Mouse (Mus musculus): ENCODE measurements at regions not wholly inside any gene's neighbourhood (a gene's known extent, or its start where the extent isn't known, plus 50 kb on each side); places are given as distances from the start of the nearest gene placed in this dataset.

DNA sequence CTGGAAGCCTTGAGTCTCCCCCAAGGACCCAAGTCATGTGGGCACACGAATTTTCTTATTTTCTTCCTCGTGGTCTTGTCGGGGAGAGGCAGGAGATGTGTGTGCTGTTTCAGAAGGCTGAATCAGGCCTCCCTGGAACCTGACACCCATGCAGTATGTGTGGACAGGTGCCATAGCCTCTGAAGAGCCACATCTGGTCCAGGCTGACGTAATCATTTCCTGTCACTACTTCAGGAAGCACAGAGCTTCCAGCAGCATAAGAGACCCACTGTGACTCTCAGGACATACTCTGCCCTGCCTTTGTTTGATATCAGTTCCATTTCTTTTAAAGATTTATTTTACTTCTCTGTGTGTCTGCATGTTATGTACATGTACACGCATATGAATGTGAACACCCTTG, 193.1 kb downstream of the Bcl2l11 start:
- H3K9me3 ChIP-seq (replicated peaks; ENCODE audit: control insufficient read depth, low read length), result no peaks in the 10 kb centered on the region
- no peak overlapping the region for H3K27ac ChIP-seq (ENCODE audit: low read length)
- no peak overlapping the region for H3K4me2 ChIP-seq (ENCODE audit: low read depth, low read length)
- no peaks in the 10 kb centered on the region for H3K4me1 ChIP-seq (ENCODE audit: control insufficient read depth, low read depth, low read length)
- H3K9ac ChIP-seq (ENCODE audit: low read depth, low read length), result no peak overlapping the region
- no peak for ATAC-seq (ENCODE audit: low read depth)
- H3K36me3 ChIP-seq (ENCODE audit: control insufficient read depth, insufficient read depth), result no peaks in the 10 kb centered on the region
- no peak overlapping the region for H3K4me3 ChIP-seq (ENCODE audit: low read depth, low read length)
- WGBS (ENCODE audit: insufficient replicate concordance), result 31% methylated on average over 5 of the region's 5 CpGs
- no peaks in the 10 kb centered on the region for H3K27me3 ChIP-seq (ENCODE audit: control insufficient read depth, insufficient read depth, low read depth, low read length)

DNA sequence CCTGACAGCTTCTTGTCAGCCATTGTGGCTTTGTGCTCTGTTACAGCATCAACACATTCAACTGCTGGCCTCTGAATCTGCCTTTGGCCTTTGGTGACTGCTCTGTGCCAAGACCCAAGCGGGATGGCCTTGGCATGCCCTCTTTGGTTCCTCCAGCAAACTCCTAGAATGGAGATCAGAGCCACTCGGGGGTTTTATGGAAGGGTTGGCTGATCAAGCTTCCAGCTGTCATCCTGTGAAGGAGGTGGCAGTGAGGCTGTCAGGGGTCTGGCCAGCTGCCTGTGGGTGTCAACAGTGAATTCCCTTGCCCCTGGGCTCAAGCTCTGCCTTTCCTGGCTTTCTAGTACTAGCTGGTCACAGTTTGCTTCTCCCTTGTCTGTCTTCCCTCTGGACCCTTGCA, 195.6 kb downstream of the Bcl2l11 start:
- H3K4me1 ChIP-seq (ENCODE audit: control insufficient read depth, low read depth, low read length), result no peaks in the 10 kb centered on the region
- 59% methylated on average over 2 of the region's 2 CpGs for WGBS (ENCODE audit: insufficient replicate concordance)
- no peaks in the 10 kb centered on the region for H3K27me3 ChIP-seq (ENCODE audit: control insufficient read depth, insufficient read depth, low read depth, low read length)
- H3K4me3 ChIP-seq (ENCODE audit: low read depth, low read length), result no peak overlapping the region
- H3K9ac ChIP-seq (ENCODE audit: low read depth, low read length), result no peak overlapping the region
- H3K4me2 ChIP-seq (ENCODE audit: low read depth, low read length), result no peak overlapping the region
- H3K9me3 ChIP-seq (replicated peaks; ENCODE audit: control insufficient read depth, low read length), result no peaks in the 10 kb centered on the region
- H3K27ac ChIP-seq (ENCODE audit: low read length), result no peak overlapping the region
- ATAC-seq (ENCODE audit: low read depth), result no peak
- H3K36me3 ChIP-seq (ENCODE audit: control insufficient read depth, insufficient read depth), result no peaks in the 10 kb centered on the region

DNA sequence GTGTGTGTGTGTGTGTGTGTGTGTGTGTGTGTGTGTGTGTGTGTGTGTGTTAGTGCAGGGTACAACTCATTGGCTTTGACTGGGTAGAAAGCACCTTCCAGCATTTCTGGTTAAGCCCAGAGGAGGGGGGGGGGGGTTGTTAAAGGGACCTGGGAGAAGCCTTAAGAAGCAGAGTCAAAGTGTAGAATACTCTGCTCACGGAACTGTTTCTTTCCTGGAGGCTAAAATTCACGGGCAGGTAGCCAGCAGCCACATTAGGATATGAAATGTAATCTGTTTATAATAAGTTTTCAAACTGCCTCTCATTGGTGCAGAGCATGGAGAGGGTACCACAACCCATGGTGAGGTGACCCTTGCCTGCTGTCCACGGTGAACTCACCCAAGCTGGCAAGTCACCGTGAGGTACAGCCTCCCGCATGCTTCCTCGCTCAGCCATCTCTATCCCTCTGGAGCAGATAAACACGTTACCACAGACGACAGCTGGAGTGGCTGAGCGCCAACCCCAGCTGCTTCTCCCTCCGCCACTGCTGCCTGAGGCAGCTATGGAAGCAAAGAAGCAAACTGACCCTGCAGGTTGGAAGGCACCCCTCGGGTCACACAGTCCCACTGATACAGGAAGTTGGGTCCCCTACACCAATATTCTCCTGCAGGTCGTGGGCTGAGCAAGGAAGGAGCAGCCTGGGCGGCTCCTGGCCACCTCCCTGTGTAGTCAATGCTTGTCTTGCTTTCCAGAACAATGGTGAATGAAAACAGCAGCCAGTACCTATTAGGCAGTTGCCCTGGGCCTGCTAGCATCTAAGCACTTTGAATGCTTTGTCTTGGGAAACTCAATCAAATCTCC, 198.6 kb downstream of the Bcl2l11 start:
- Histone ChIP-seq H3K4me1 (ENCODE audit: control insufficient read depth, low read depth, low read length) (no peaks in the 10 kb centered on the region), H3K27ac (ENCODE audit: low read length) (no peak overlapping the region), H3K4me2 (ENCODE audit: low read depth, low read length) (no peak overlapping the region), H3K4me3 (ENCODE audit: low read depth, low read length) (no peak overlapping the region), H3K36me3 (ENCODE audit: control insufficient read depth, insufficient read depth) (no peaks in the 10 kb centered on the region), H3K9ac (ENCODE audit: low read depth, low read length) (no peak overlapping the region), H3K9me3 (replicated peaks; ENCODE audit: control insufficient read depth, low read length) (no peaks in the 10 kb centered on the region), H3K27me3 (ENCODE audit: control insufficient read depth, insufficient read depth, low read depth, low read length) (no peaks in the 10 kb centered on the region)
- WGBS (ENCODE audit: insufficient replicate concordance), result 34% methylated on average over 13 of the region's 13 CpGs
- ATAC-seq (ENCODE audit: low read depth), result no peak

DNA sequence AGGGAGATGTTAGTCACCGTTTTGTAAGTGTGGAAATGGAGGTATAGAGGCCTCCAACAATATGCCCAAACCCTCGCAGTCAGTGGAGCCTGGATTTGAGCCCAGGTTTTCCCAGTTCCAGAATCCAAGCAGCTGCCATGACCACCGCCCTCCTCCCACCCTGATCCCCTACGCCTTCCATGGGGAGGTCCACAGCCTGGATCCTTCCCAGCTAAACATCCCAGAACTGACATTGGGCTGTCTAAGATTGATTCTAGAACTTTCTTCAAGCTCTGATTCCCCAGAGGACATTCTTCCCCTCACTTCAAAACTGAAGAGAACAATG, 199.2 kb downstream of the Bcl2l11 start:
- Histone ChIP-seq H3K4me1 (ENCODE audit: control insufficient read depth, low read depth, low read length) (no peaks in the 10 kb centered on the region), H3K27me3 (ENCODE audit: control insufficient read depth, insufficient read depth, low read depth, low read length) (no peaks in the 10 kb centered on the region), H3K4me2 (ENCODE audit: low read depth, low read length) (no peak overlapping the region), H3K4me3 (ENCODE audit: low read depth, low read length) (no peak overlapping the region), H3K9me3 (replicated peaks; ENCODE audit: control insufficient read depth, low read length) (no peaks in the 10 kb centered on the region), H3K27ac (ENCODE audit: low read length) (no peak overlapping the region), H3K36me3 (ENCODE audit: control insufficient read depth, insufficient read depth) (no peaks in the 10 kb centered on the region), H3K9ac (ENCODE audit: low read depth, low read length) (no peak overlapping the region)
- WGBS (ENCODE audit: insufficient replicate concordance), result 70% methylated on average over 4 of the region's 4 CpGs
- ATAC-seq (ENCODE audit: low read depth), result no peak

DNA sequence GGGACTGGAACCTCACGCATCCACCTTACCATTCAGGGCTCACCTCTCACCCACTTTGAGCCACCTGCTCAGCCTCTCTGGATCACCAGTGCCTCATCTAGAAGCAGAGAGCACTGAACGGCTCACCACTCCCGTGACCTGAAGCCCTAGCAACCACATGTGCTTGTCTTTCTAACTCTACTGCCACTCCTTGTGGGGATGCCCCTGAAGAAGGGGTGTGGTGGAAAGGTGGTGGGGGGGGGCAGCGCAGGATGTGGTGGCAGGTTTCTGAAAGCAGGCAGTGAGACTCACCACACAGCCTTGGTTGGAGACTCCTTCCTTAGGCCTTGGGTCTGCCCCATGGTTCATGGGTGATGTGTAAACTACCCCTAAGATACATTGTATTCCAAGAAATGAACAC, 199.6 kb downstream of the Bcl2l11 start:
- Histone ChIP-seq H3K36me3 (ENCODE audit: control insufficient read depth, insufficient read depth) (no peaks in the 10 kb centered on the region), H3K9me3 (replicated peaks; ENCODE audit: control insufficient read depth, low read length) (no peaks in the 10 kb centered on the region), H3K4me3 (ENCODE audit: low read depth, low read length) (no peak overlapping the region), H3K4me1 (ENCODE audit: control insufficient read depth, low read depth, low read length) (no peaks in the 10 kb centered on the region), H3K9ac (ENCODE audit: low read depth, low read length) (no peak overlapping the region), H3K27ac (ENCODE audit: low read length) (no peak overlapping the region), H3K4me2 (ENCODE audit: low read depth, low read length) (no peak overlapping the region), H3K27me3 (ENCODE audit: control insufficient read depth, insufficient read depth, low read depth, low read length) (no peaks in the 10 kb centered on the region)
- no peak for ATAC-seq (ENCODE audit: low read depth)
- WGBS (ENCODE audit: insufficient replicate concordance), result 69% methylated on average over 4 of the region's 4 CpGs

DNA sequence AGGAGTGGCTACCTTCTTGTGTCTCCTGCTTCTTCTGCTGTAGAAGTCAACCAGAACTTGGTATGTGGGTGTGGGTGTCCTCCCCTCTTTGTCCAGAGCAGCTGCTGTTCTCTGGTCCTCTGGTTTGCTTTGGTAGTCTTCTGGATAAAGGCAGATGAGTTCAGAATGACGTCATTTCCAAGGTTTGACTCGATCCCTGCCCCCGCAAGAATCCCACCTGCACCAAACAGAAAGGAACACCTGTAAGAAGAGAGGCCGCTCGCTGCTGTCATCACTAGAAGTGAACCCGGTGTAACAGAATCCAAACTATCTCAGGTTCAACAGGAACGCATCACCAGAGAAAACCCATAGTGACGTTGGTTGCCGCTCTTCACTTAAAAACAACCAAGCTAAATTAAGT, 205.0 kb downstream of the Bcl2l11 start:
- Histone ChIP-seq H3K4me3 (ENCODE audit: low read depth, low read length) (no peak overlapping the region), H3K9ac (ENCODE audit: low read depth, low read length) (no peak overlapping the region), H3K4me2 (ENCODE audit: low read depth, low read length) (no peak overlapping the region), H3K36me3 (ENCODE audit: control insufficient read depth, insufficient read depth) (no peaks in the 10 kb centered on the region), H3K4me1 (ENCODE audit: control insufficient read depth, low read depth, low read length) (no peaks in the 10 kb centered on the region; the same call in 1 of the 2 replicates), H3K27ac (ENCODE audit: low read length) (no peak overlapping the region), H3K9me3 (replicated peaks; ENCODE audit: control insufficient read depth, low read length) (no peaks in the 10 kb centered on the region), H3K27me3 (ENCODE audit: control insufficient read depth, insufficient read depth, low read depth, low read length) (no peaks in the 10 kb centered on the region)
- no peak for ATAC-seq (ENCODE audit: low read depth)
- WGBS (ENCODE audit: insufficient replicate concordance), result 71% methylated on average over 9 of the region's 9 CpGs

DNA sequence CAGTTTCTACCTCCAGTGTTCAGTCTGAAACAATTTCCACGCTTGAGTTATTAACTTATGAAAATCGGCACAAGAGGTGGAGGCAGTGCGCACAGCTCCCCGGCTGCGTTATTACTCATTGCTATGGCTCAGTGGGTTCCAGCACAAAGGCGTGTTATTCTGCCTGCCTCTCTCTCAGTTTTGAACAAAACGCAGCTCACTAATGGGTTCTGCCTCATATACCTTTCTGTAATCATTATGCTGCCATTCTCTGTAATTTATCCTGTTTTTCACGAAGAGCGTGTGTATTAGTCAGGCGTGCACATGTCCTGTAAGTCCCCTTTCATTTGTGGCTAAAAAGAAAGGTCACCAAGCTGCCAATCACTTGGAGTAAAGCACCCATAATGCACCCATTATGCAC, 205.4 kb downstream of the Bcl2l11 start:
- no peaks in the 10 kb centered on the region for H3K9me3 ChIP-seq (replicated peaks; ENCODE audit: control insufficient read depth, low read length)
- 72% methylated on average over 10 of the region's 10 CpGs for WGBS (ENCODE audit: insufficient replicate concordance)
- H3K4me1 ChIP-seq (ENCODE audit: control insufficient read depth, low read depth, low read length), result no peaks in the 10 kb centered on the region; the same call in 1 of the 2 replicates
- no peak overlapping the region for H3K9ac ChIP-seq (ENCODE audit: low read depth, low read length)
- no peak overlapping the region for H3K4me3 ChIP-seq (ENCODE audit: low read depth, low read length)
- no peak overlapping the region for H3K27ac ChIP-seq (ENCODE audit: low read length)
- no peak for ATAC-seq (ENCODE audit: low read depth)
- H3K36me3 ChIP-seq (ENCODE audit: control insufficient read depth, insufficient read depth), result no peaks in the 10 kb centered on the region
- H3K27me3 ChIP-seq (ENCODE audit: control insufficient read depth, insufficient read depth, low read depth, low read length), result no peaks in the 10 kb centered on the region
- no peak overlapping the region for H3K4me2 ChIP-seq (ENCODE audit: low read depth, low read length)

DNA sequence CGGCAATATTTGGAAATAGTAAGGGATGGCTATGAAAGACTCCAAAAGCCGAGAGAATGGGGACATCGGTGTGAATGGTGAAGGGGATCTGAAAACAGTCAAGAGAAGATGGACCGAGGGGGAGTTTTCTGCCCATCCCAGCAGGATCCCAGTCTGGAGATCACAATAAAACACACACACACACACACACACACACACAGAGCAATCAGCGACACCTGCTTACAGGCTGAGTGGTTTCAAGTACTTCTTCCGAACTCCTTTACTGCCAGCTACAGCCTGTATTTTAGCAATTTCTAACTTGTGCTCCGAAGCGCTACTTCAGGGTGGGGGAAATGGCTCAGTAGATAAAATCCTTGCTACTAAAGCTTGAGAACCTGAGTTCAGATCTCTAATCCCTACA, 205.8 kb downstream of the Bcl2l11 start:
- no peak for ATAC-seq (ENCODE audit: low read depth)
- WGBS (ENCODE audit: insufficient replicate concordance), result 77% methylated on average over 8 of the region's 8 CpGs
- no peak overlapping the region for H3K27ac ChIP-seq (ENCODE audit: low read length)

DNA sequence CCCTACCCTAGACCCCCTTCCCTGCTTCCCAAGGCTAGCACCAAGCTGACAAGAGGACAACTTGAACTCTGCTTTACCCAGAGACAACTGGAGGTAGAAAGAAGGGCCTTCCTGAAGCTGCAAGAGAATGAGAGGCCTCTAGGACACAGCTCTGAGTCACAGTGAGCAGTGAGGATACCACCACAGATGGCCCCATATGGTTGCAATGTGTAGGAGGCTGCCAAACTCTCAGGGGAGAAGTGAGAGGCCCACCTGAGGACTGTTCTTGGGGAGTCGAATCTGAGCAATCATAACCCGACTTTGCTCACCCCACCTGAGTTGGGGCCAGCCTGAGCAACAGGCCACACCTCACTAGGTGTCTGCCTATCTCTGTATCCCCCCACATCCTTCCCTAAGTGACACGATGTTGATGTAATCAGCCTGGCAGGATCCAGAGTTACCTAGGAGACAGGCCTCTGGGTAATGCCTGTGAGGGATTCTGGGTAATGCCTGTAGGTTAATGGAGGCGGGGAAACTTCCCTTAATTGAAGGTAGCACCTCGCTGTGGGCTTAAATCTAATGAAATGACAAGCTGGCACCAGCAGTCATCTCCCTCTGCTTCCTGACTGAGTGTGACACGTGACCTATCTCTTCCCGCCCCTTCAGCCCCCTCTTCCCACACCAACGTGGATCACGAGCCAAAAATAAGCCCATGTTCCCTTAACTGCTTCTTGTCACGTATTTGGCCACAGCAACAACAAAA, 207.7 kb downstream of the Bcl2l11 start:
- H3K9ac ChIP-seq (ENCODE audit: low read depth, low read length), result no peak overlapping the region
- H3K36me3 ChIP-seq (ENCODE audit: control insufficient read depth, insufficient read depth), result no peaks in the 10 kb centered on the region
- no peak overlapping the region for H3K27ac ChIP-seq (ENCODE audit: low read length)
- no peak for ATAC-seq (ENCODE audit: low read depth)
- H3K4me2 ChIP-seq (ENCODE audit: low read depth, low read length), result no peak overlapping the region
- no peaks in the 10 kb centered on the region for H3K9me3 ChIP-seq (replicated peaks; ENCODE audit: control insufficient read depth, low read length)
- H3K27me3 ChIP-seq (ENCODE audit: control insufficient read depth, insufficient read depth, low read depth, low read length), result no peaks in the 10 kb centered on the region
- H3K4me3 ChIP-seq (ENCODE audit: low read depth, low read length), result no peak overlapping the region
- 45% methylated on average over 10 of the region's 10 CpGs for WGBS (ENCODE audit: insufficient replicate concordance)
- H3K4me1 ChIP-seq (ENCODE audit: control insufficient read depth, low read depth, low read length), result no peaks in the 10 kb centered on the region; the same call in 1 of the 2 replicates

More for the DNA sequence above, 205.8 kb downstream of the Bcl2l11 start:
- H3K4me3 ChIP-seq (ENCODE audit: low read depth, low read length), result no peak overlapping the region
- H3K9ac ChIP-seq (ENCODE audit: low read depth, low read length), result no peak overlapping the region
- no peaks in the 10 kb centered on the region; the same call in 1 of the 2 replicates for H3K4me1 ChIP-seq (ENCODE audit: control insufficient read depth, low read depth, low read length)
- H3K4me2 ChIP-seq (ENCODE audit: low read depth, low read length), result no peak overlapping the region
- H3K9me3 ChIP-seq (replicated peaks; ENCODE audit: control insufficient read depth, low read length), result no peaks in the 10 kb centered on the region
- H3K36me3 ChIP-seq (ENCODE audit: control insufficient read depth, insufficient read depth), result no peaks in the 10 kb centered on the region
- H3K27me3 ChIP-seq (ENCODE audit: control insufficient read depth, insufficient read depth, low read depth, low read length), result no peaks in the 10 kb centered on the region

Data from liver, embryonic 16.5 days (tissue).